Mouse (Mus musculus): ENCODE measurements around the gene Gm43738. TPM values are rescaled to one million over a fixed set of nuclear protein-coding genes. Genes with fewer than 3 reads are reported as not detected.
A peak's percentile ranks its signal among the peaks of the same experiment; 100 is the strongest.

The Gm43738 gene
- polyA plus RNA-seq (2012; rRNA removed): not detected in 2 replicates

- Histone ChIP-seq H3K4me3 (ENCODE audit: control insufficient read depth, insufficient read depth, low read length) (peak within 1 kb of the TSS; percentile 71), H3K27ac (ENCODE audit: control insufficient read depth, insufficient read depth, low read length) (peak within 1 kb of the TSS; percentile 19; the same call in 1 of the 2 replicates), H3K36me3 (ENCODE audit: control insufficient read depth, insufficient read depth, low read length) (no peaks in the 10 kb centered on the region), H3K27me3 (ENCODE audit: control insufficient read depth, insufficient read depth, low read length) (no peaks in the 10 kb centered on the region), H3K4me1 (replicated peaks; ENCODE audit: control insufficient read depth, insufficient read depth, low read length) (peaks cover 4% of the 10 kb centered on the region)
- TF ChIP-seq CTCF (IDR thresholded peaks at IDR 0.05; ENCODE audit: borderline replicate concordance, control insufficient read depth, extremely low read depth, insufficient read depth, low read length, poor library complexity): no peak
- no peak for TF ChIP-seq POLR2A (IDR thresholded peaks at IDR 0.05; ENCODE audit: control insufficient read depth, extremely low read depth, insufficient read depth, low read length, poor library complexity)
- DNase-seq: no peak
- WGBS: 52% methylated on average over 7 of the region's 7 CpGs
These were observed at the start of gene Gm43738 for GRCm38 (mm10) chr3:89100811-89101210. Gm43738 (minus strand) TSS chr3:89101099.

GRCm38 (mm10) chr3:89148567-89148966, 47.7 kb upstream of the Gm43738 start:
- no peak for DNase-seq
- Histone ChIP-seq H3K27ac (ENCODE audit: control insufficient read depth, insufficient read depth, low read length) (no peak overlapping the region), H3K4me3 (ENCODE audit: control insufficient read depth, insufficient read depth, low read length) (no peak overlapping the region), H3K36me3 (ENCODE audit: control insufficient read depth, insufficient read depth, low read length) (no peaks in the 10 kb centered on the region), H3K4me1 (replicated peaks; ENCODE audit: control insufficient read depth, insufficient read depth, low read length) (no peaks in the 10 kb centered on the region), H3K27me3 (ENCODE audit: control insufficient read depth, insufficient read depth, low read length) (no peaks in the 10 kb centered on the region)
- 95% methylated on average over 14 of the region's 14 CpGs for WGBS
- TF ChIP-seq POLR2A (IDR thresholded peaks at IDR 0.05; ENCODE audit: control insufficient read depth, extremely low read depth, insufficient read depth, low read length, poor library complexity): no peak
- TF ChIP-seq CTCF (IDR thresholded peaks at IDR 0.05; ENCODE audit: borderline replicate concordance, control insufficient read depth, extremely low read depth, insufficient read depth, low read length, poor library complexity): no peak

- WGBS: 29% methylated on average over 15 of the region's 15 CpGs
- no peak for DNase-seq
- H3K36me3 ChIP-seq (ENCODE audit: control insufficient read depth, insufficient read depth, low read length): no peaks in the 10 kb centered on the region
- TF ChIP-seq POLR2A (IDR thresholded peaks at IDR 0.05; ENCODE audit: control insufficient read depth, extremely low read depth, insufficient read depth, low read length, poor library complexity) (no peak), CTCF (IDR thresholded peaks at IDR 0.05; ENCODE audit: borderline replicate concordance, control insufficient read depth, extremely low read depth, insufficient read depth, low read length, poor library complexity) (no peak)
- H3K4me1 ChIP-seq (replicated peaks; ENCODE audit: control insufficient read depth, insufficient read depth, low read length): no peaks in the 10 kb centered on the region
- no peaks in the 10 kb centered on the region for H3K27me3 ChIP-seq (ENCODE audit: control insufficient read depth, insufficient read depth, low read length)
- H3K27ac ChIP-seq (ENCODE audit: control insufficient read depth, insufficient read depth, low read length): no peak overlapping the region
- no peak overlapping the region for H3K4me3 ChIP-seq (ENCODE audit: control insufficient read depth, insufficient read depth, low read length)
These were observed 47.0 kb upstream of the Gm43738 start for GRCm38 (mm10) chr3:89147979-89148311.

GRCm38 (mm10) chr3:89147101-89147978, 46.4 kb upstream of the Gm43738 start:
- Histone ChIP-seq H3K27ac (ENCODE audit: control insufficient read depth, insufficient read depth, low read length) (no peak overlapping the region), H3K36me3 (ENCODE audit: control insufficient read depth, insufficient read depth, low read length) (no peaks in the 10 kb centered on the region), H3K27me3 (ENCODE audit: control insufficient read depth, insufficient read depth, low read length) (no peaks in the 10 kb centered on the region), H3K4me3 (ENCODE audit: control insufficient read depth, insufficient read depth, low read length) (no peak overlapping the region), H3K4me1 (replicated peaks; ENCODE audit: control insufficient read depth, insufficient read depth, low read length) (no peaks in the 10 kb centered on the region)
- no peak for TF ChIP-seq POLR2A (IDR thresholded peaks at IDR 0.05; ENCODE audit: control insufficient read depth, extremely low read depth, insufficient read depth, low read length, poor library complexity)
- 45% methylated on average over 26 of the region's 26 CpGs for WGBS
- DNase-seq: no peak

GRCm38 (mm10) chr3:89145566-89145965, 44.7 kb upstream of the Gm43738 start:
- H3K27ac ChIP-seq (ENCODE audit: control insufficient read depth, insufficient read depth, low read length): no peak overlapping the region
- WGBS: 75% methylated on average over 8 of the region's 8 CpGs
- H3K27me3 ChIP-seq (ENCODE audit: control insufficient read depth, insufficient read depth, low read length): no peaks in the 10 kb centered on the region
- no peak for DNase-seq
- H3K4me1 ChIP-seq (replicated peaks; ENCODE audit: control insufficient read depth, insufficient read depth, low read length): no peaks in the 10 kb centered on the region
- H3K4me3 ChIP-seq (ENCODE audit: control insufficient read depth, insufficient read depth, low read length): no peak overlapping the region
- no peaks in the 10 kb centered on the region for H3K36me3 ChIP-seq (ENCODE audit: control insufficient read depth, insufficient read depth, low read length)
- TF ChIP-seq POLR2A (IDR thresholded peaks at IDR 0.05; ENCODE audit: control insufficient read depth, extremely low read depth, insufficient read depth, low read length, poor library complexity) (no peak), CTCF (IDR thresholded peaks at IDR 0.05; ENCODE audit: borderline replicate concordance, control insufficient read depth, extremely low read depth, insufficient read depth, low read length, poor library complexity) (no peak)

GRCm38 (mm10) chr3:89144821-89145220, 43.9 kb upstream of the Gm43738 start:
- H3K4me1 ChIP-seq (replicated peaks; ENCODE audit: control insufficient read depth, insufficient read depth, low read length): no peaks in the 10 kb centered on the region
- H3K27ac ChIP-seq (ENCODE audit: control insufficient read depth, insufficient read depth, low read length): no peak overlapping the region
- no peak overlapping the region for H3K4me3 ChIP-seq (ENCODE audit: control insufficient read depth, insufficient read depth, low read length)
- H3K27me3 ChIP-seq (ENCODE audit: control insufficient read depth, insufficient read depth, low read length): no peaks in the 10 kb centered on the region
- no peaks in the 10 kb centered on the region for H3K36me3 ChIP-seq (ENCODE audit: control insufficient read depth, insufficient read depth, low read length)
- TF ChIP-seq POLR2A (IDR thresholded peaks at IDR 0.05; ENCODE audit: control insufficient read depth, extremely low read depth, insufficient read depth, low read length, poor library complexity): no peak
- TF ChIP-seq CTCF (IDR thresholded peaks at IDR 0.05; ENCODE audit: borderline replicate concordance, control insufficient read depth, extremely low read depth, insufficient read depth, low read length, poor library complexity): no peak
- DNase-seq: no peak
- WGBS: 69% methylated on average over 10 of the region's 10 CpGs
